12 mouse cellular contexts compared by ENCODE assay signal in genomic region chr2:101021515-101021914, GRCm38 (mm10).
DNase-seq lines count a peak whose midpoint lies in the region.
"Had no signal": no experiment of that assay in that cellular context is flagged by ENCODE, and none has a peak within 500 bp of the region (broad histone marks: within the 10 kb centered on the region; RNA-seq: fewer than 3 reads in every experiment).

No protein-coding gene starts in this region.

- DNase-seq in layer of hippocampus, adult 18-20 months (ENCODE audit: low spot score in 2 of 2): peak; percentile 1 to 18
- DNase-seq in layer of hippocampus, postnatal 25 days (ENCODE audit: extremely low spot score in 1 of 2, low spot score in 1 of 2): no peak
- DNase-seq in frontal cortex, adult 2 months (ENCODE audit: extremely low spot score in 1 of 2, low spot score in 1 of 2): peak; percentile 28 to 69
- DNase-seq in left cerebral cortex, adult 8-10 months (ENCODE audit: low spot score in 2 of 2): peak; percentile 4 to 44
- DNase-seq in telencephalon, adult 2 months (ENCODE audit: low read depth, low spot score): peak; percentile 55
- DNase-seq in urinary bladder, adult 18-20 months (ENCODE audit: low spot score in 2 of 2): no peak
- DNase-seq in spleen, postnatal 36 days (ENCODE audit: low spot score in 2 of 2): no peak
- DNase-seq: adrenal gland, postnatal 25 days; cerebellum, adult 9-10 months; gastrocnemius, postnatal 25 days; liver, postnatal 0 days; thymus, postnatal 4 days had no signal

Comparison
In these comparisons a context has a peak if more than half of its experiments do, and no peak if none do; other contexts are left out.
1. DNase-seq: peak in layer of hippocampus, adult 18-20 months (2 of 2), frontal cortex, adult 2 months (2 of 2), left cerebral cortex, adult 8-10 months (2 of 2) and telencephalon, adult 2 months (single experiment); none in layer of hippocampus, postnatal 25 days (0 of 2), urinary bladder, adult 18-20 months (0 of 2) and spleen, postnatal 36 days (0 of 2).